Mouse (Mus musculus): ENCODE measurements at regions not wholly inside any gene's neighbourhood (a gene's known extent, or its start where the extent isn't known, plus 50 kb on each side); places are given as distances from the start of the nearest gene placed in this dataset.

DNA sequence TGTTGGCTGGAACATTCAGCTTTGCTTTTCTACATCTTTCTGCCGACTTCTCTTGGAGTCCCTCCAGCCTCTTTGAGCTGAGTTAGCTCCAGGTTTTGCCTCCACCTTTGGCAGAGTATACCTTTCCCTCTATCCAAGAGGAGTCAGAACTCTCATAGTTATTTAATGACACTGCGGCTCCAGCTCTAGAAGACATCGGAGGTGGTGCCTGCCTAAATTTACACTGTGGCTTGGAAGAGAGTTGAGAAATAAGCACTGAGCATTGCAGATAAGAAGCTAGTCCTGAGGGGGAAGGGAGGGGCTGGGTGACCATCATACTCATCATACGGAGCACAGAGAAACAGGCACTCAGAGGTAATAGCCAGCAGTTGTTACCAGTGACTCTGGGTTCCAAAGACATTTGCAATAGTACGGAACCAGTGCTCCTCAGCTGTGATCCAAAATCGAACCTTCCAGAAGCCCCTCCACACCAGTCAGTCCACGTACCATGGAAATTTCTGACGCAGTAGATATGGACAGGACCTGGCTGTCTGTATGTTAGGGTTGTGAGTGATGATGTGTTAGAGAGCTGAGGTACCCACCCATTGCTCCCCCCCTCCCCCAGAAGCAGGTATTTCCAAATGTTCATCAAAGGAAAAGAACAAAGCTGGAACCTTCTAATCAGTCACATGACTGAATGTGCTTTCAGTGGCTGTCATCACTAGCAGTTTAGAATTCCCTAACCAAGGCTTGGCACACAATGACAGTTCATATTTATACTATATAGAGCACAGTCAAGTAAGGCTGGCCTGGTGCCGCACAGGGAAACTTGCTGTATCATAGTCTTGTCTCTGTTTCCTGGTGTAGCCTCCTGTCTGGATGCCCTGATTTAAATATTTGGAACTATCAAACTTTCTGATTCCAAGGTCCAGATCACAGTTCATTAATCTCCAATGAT, 120.2 kb upstream of the Mpp6 start:
- no peak for DNase-seq (ENCODE audit: extremely low spot score, low read depth, low spot score)

- DNase-seq (ENCODE audit: extremely low spot score, low read depth, low spot score), result no peak
Observed at GRCm38 (mm10) chr6:49990522-49990858, 119.6 kb upstream of the Mpp6 start.

GRCm38 (mm10) chr6:49999365-49999764, 110.7 kb upstream of the Mpp6 start:
- DNase-seq (ENCODE audit: extremely low spot score, low read depth, low spot score), result no peak

DNA sequence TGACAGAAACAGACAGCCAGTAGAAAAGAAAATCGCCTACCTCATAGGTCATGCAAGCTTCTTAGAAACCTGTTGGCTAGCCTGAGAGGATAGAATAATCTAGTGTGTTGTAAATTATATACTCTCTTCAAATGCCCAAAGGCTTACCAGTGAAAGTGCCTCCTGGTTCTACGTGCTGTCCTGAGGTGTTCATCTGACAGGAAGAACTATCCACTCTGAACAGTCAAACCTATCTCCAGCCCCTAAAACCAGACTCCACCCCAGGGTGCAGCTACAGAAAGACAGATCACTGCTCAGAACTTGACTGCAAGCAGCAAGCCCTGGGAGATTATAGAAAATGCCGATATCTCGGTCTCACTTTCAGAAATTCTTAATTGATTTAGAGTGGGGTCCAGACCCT, 102.0 kb upstream of the Mpp6 start:
- DNase-seq (ENCODE audit: extremely low spot score, low read depth, low spot score), result no peak

DNA sequence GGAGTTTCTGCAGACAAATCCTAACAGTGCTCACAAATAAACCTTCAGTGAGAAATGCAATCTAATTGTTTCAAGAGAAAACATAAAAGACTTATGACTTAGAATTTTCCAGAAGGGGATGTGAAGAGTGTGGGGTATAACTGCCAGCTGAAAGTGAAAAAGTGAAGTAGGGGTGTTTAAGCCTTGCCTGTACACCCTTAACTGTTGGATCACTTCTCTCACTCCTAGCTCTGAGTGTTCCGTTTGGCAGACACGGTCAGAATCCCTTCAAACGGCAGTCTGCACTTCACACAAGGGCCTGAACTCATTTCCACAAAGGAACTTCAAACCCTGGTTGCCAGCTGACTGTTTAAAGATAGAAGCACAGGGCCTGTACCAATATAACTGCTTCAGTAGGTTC, 101.2 kb upstream of the Mpp6 start:
- DNase-seq (ENCODE audit: extremely low spot score, low read depth, low spot score), result no peak

GRCm38 (mm10) chr6:50009339-50009738, 100.7 kb upstream of the Mpp6 start:
- DNase-seq (ENCODE audit: extremely low spot score, low read depth, low spot score), result no peak

GRCm38 (mm10) chr6:50009856-50010255, 100.2 kb upstream of the Mpp6 start:
- no peak for DNase-seq (ENCODE audit: extremely low spot score, low read depth, low spot score)

DNA sequence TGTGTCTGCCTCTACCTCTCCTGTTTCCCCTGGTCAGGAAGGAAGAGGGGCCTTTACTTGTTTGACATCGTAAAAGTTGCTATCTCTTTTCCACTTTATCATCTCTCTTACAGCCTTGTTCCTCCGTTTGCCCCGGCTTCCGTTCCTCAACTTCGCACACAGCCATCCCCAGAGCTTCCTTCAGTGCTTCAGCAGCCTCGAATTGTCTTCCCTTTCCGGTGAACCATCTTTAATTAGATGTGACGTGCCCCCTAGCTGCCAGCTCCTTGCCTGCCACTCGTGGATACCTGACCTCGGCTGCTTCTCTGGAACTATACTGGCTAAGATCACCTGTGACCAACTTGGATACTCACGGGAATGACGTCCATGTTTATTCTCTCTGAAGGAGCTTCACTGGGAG, 99.0 kb upstream of the Mpp6 start:
- DNase-seq (ENCODE audit: extremely low spot score, low read depth, low spot score), result no peak

GRCm38 (mm10) chr6:50011746-50012453, 98.1 kb upstream of the Mpp6 start:
- no peak for DNase-seq (ENCODE audit: extremely low spot score, low read depth, low spot score)

DNA sequence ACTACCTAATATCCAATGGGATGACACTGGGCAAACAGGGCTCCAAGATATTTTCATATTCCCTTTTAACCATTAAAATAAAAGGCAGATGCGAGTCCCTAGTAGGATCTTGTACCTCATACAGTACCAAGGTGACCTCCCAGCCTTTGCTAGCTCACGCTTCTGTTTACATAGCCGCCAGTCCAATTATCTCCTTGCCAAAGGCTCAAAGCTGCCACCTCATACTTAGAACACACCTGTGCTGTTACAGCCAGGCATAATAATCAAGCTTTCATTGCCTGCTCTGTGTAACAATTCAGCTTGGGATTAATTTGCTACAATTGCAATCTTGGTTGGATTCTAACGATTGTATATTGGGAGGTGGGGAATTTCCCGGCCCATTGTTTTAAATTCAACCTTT, 97.0 kb upstream of the Mpp6 start:
- no peak for DNase-seq (ENCODE audit: extremely low spot score, low read depth, low spot score)

GRCm38 (mm10) chr6:50013842-50014241, 96.2 kb upstream of the Mpp6 start:
- DNase-seq (ENCODE audit: extremely low spot score, low read depth, low spot score), result no peak

DNA sequence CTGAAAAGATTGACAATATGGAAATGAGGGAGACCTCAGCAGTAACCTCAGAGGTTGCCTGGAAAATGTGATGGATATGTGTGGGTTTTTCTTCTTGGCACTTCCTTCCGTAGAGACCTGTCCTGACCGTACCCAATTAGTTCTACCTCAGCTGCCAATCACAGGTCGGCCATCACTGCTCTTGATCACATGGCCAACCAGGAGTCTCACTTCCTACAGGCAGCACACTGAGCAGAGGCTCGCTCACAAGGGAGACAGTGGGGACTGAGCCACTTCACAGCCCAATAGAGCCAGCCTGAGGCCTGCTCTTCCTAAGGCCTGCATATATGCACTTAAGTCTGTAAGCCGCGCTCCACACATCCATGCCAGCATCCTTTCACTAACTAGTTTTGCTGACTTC, 82.1 kb upstream of the Mpp6 start:
- no peak for DNase-seq (ENCODE audit: extremely low spot score, low read depth, low spot score)

- no peak for DNase-seq (ENCODE audit: extremely low spot score, low read depth, low spot score)
Observed at GRCm38 (mm10) chr6:50029895-50030515, 80.0 kb upstream of the Mpp6 start.

DNA sequence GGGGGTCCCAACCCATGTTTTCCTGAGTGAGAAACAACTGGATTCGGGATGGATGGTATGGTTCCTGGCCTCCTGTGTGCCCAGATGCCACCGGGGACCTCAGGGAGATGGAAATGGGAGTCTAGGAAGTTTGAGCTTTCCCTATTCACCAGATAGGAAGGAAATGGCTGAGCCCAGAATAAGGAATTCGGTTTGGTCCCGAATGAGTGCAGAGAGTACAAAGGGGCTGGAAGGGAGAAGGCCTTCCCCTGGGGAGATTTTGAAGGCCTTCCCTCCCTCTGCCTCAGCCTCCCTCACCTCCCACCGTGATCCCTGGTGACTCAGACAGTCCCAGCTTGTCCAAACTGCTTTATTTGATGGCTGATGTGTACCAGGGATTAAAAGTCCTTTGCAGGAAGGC, 78.7 kb upstream of the Mpp6 start:
- no peak for DNase-seq (ENCODE audit: extremely low spot score, low read depth, low spot score)

- no peak for DNase-seq (ENCODE audit: extremely low spot score, low read depth, low spot score)
Observed at GRCm38 (mm10) chr6:50032894-50033595, 77.0 kb upstream of the Mpp6 start.

DNA sequence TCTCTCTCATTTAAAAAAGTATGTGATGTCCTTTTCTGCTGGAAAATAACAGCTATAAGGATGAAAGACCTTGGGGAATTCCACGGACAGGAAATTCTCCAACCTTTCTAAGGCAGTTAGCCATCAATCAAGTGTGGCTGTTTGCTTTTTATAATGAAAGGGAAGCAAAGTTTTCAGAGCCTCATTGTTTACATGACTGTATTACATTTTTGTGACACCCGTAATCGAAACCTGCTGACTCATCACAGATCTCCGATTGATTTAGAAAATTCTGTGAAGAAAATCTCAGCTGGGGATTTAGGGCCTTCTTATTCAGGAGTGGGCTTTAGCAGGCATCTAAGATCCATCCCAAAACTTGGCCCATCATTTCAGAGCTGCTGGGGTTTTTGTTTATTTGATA, 72.4 kb upstream of the Mpp6 start:
- DNase-seq (ENCODE audit: extremely low spot score, low read depth, low spot score), result no peak

DNA sequence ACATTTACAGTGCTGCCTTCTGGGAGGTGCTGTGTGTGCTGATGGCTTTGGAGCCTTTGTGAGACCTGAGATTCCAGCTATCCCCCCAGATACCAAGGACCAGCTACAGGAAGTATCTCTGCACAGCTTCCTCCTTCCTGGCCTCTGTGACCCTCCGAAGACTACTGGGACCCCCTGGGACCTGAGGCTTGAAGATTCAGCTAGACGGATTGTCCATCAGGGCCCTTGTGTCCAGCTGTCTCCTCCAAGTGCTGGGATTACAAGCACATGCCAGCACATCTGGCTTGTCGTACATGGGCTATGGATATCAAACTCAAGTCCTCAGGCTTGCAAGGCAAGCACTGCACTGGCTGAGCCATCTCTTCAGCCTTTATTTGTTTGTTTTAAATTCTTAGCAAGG, 71.7 kb upstream of the Mpp6 start:
- no peak for DNase-seq (ENCODE audit: extremely low spot score, low read depth, low spot score)

GRCm38 (mm10) chr6:50041044-50041443, 69.0 kb upstream of the Mpp6 start:
- no peak for DNase-seq (ENCODE audit: extremely low spot score, low read depth, low spot score)

DNA sequence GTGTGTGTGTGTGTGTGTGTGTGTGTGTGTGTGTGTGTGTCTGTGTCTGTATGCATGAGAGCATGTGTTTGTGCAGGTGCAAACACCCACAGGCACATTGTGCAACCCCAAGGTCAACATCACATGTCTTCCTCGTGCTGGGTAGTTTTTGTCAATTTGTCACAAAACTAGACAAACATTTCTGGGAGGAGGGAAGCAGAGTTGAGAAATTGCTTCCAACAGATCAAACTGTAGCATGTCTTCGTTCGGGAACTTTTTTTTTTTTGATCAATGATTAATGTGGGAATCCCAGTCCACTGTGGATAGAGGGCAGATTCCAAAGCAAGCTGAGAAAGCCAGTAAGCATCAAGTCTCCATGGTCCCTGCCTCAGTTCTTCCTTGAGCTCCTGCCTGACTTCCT, 67.9 kb upstream of the Mpp6 start:
- DNase-seq (ENCODE audit: extremely low spot score, low read depth, low spot score), result no peak

DNA sequence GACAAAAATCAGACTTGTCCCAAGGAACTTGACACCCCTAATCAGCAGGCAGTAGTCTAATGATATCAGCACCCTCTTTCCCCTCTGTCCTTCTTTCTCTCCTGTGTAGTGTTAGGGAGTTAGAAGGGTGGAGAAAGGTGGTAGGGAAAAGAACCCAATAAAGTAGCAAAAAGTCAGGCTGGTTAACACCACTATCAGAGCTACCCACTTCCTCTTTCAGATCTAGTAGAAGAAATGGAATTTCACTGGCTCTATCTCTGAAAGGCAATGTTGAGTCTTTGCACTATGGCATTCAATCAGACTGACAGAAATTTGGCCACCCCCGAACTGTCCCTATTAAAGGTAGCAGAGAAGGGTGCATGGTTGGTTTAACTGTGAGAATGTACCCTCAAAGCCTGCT, 65.9 kb upstream of the Mpp6 start:
- DNase-seq (ENCODE audit: extremely low spot score, low read depth, low spot score), result no peak

DNA sequence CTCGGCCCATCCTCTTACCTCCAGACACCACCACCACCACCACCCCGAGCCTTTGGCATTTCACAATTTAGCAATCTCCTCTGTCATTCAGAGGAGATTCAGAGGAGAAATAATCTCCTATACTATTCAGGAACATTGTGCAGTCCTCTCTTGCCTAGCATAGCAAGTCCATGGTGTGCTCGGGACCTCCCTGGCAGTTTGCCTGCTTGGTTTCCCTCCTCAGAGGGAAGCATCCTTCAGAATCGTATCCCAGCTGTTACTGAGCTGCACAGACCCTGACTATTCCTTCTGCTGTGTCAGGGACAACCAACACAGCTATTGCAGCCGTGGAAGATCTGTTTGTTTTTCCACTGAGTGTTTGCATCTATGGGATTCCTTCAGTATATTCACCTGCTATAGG, 63.3 kb upstream of the Mpp6 start:
- no peak for DNase-seq (ENCODE audit: extremely low spot score, low read depth, low spot score)
